Mouse (Mus musculus): ENCODE results near the gene Olfr1047. TPM values are rescaled to one million over a fixed set of nuclear protein-coding genes. Genes with fewer than 3 reads are reported as not detected.
"Not testable (repeated sequence)": the region's sequence is repeated elsewhere in the genome, so short reads cannot be mapped to it uniquely, and the experiment has no call there.

Olfr1047 gene
- not detected in 2 replicates for polyA plus RNA-seq (2015; fragmentation: Nextera tagmentation; extraction: Ambion mirVana)

DNA sequence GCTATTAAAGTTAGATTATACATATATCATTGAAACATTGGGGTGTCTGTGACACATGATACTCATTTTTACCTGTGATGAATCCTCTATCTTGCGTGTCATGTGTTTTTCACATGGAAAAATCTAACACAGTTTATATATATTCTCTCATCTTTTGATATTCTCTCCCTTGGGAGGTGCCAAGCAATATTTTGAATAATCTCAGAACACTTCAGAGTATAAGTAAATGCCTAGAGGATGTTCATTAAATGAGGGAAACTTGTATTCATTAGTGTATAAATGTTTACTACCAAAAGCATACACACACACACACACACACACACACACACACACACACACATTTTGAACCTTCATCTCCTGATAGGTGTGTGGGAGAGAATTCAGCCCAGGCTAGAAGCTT lies at the start of gene Olfr1047:
TSS of gene Olfr1047 (minus strand) at position 101 of the 400 bp plus-strand sequence.
- Histone ChIP-seq H3K9me3 (replicated peaks) (no peaks in the 10 kb centered on the region), H3K36me3 (no peaks in the 10 kb centered on the region), H3K27ac (no peak within 1 kb of the TSS), H3K4me1 (replicated peaks) (no peaks in the 10 kb centered on the region), H3K4me2 (no peak within 1 kb of the TSS), H3K27me3 (no peaks in the 10 kb centered on the region), H3K9ac (no peak within 1 kb of the TSS), H3K4me3 (replicated peaks) (no peak within 1 kb of the TSS)
- ATAC-seq (ENCODE audit: low read depth) = no peak
- WGBS (ENCODE audit: insufficient replicate concordance) = 69% methylated on average over 1 of the region's 1 CpGs
- no peak for DNase-seq

DNA sequence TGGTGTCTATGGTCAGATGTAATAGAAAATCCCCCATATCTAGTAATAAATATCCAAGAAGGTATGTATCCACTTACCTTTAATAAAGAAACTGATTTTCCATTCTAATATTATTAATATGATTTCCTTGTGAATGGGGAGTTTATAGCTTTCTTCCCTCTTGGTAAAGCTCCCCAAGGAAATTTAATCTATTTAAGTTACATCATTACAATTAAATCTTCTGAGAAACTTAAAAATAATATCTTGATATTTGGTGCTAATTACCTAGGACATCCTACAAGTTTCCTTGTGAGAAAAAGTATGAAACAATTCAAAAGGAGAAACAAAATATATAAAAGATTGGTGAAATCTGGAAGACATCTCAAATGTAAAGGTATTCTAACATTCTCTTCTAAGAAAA lies 47.8 kb upstream of the Olfr1047 start, which contains the start of gene Olfr1051:
TSS of gene Olfr1051 (minus strand) at position 101 of the 400 bp plus-strand sequence.
- not testable (repeated sequence) for DNase-seq; H3K27me3 ChIP-seq; H3K4me3 ChIP-seq (replicated peaks); H3K27ac ChIP-seq; H3K36me3 ChIP-seq; H3K4me1 ChIP-seq (replicated peaks); H3K4me2 ChIP-seq; H3K9ac ChIP-seq; H3K9me3 ChIP-seq (replicated peaks); ATAC-seq (ENCODE audit: low read depth)

DNA sequence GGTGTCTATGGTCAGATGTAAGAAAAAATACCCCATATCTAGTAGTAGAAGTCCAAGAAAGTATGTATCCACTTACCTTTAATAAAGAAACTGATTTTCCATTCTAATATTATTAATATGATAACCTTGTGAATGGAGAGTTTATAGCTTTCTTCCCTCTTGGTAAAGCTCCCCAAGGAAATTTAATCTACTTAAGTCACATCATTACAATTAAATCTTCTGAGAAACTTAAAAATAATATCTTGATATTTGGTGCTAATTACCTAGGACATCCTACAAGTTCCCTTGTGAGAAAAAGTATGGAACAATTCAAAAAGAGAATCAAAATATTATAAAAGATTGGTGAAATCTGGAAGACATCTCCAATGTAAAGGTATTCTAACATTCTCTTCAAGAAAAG lies 27.0 kb upstream of the Olfr1047 start, which contains the start of gene Olfr1049:
TSS of gene Olfr1049 (minus strand) at position 101 of the 400 bp plus-strand sequence.
- not testable (repeated sequence) for H3K4me2 ChIP-seq; H3K36me3 ChIP-seq; DNase-seq; H3K4me1 ChIP-seq (replicated peaks); H3K4me3 ChIP-seq (replicated peaks); H3K9ac ChIP-seq; H3K9me3 ChIP-seq (replicated peaks); H3K27me3 ChIP-seq; H3K27ac ChIP-seq; ATAC-seq (ENCODE audit: low read depth)

GRCm38 (mm10) chr2:86240189-86240588 lies 9.0 kb upstream of the Olfr1047 start, which contains the start of gene Olfr1048:
Gene Olfr1048, minus strand, starts transcription at chr2:86240289.
- H3K4me1 ChIP-seq (replicated peaks) = no peaks in the 10 kb centered on the region
- no peak within 1 kb of the TSS for H3K9ac ChIP-seq
- no peak within 1 kb of the TSS for H3K27ac ChIP-seq
- H3K36me3 ChIP-seq = no peaks in the 10 kb centered on the region
- no peak within 1 kb of the TSS for H3K4me3 ChIP-seq (replicated peaks)
- H3K4me2 ChIP-seq = no peak within 1 kb of the TSS
- H3K9me3 ChIP-seq (replicated peaks) = no peaks in the 10 kb centered on the region
- DNase-seq (no peak), ATAC-seq (ENCODE audit: low read depth) (no peak)
- H3K27me3 ChIP-seq = no peaks in the 10 kb centered on the region

DNA sequence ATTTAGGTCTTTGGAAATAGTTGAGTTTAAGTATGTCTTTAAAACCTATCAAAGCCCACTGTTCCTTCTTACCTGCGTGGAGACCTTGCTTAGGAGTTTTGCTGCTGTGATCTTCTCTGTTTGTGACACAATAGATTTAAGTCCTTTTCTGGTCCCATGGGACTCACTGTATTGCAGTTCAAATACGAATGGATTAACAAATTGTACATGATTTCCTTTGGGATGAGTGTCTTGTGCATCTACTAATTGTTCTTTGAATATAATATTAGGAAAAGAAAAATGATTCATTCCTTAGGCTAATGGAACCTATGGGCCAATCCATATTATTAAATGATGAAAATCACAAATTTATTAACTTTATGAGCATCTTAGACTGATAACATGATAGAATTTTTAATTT lies 12.0 kb downstream of the Olfr1047 start, which contains the start of gene Olfr1046:
TSS of gene Olfr1046 (minus strand) at position 101 of the 400 bp plus-strand sequence.
- Histone ChIP-seq H3K36me3 (no peaks in the 10 kb centered on the region), H3K27ac (no peak within 1 kb of the TSS), H3K4me1 (replicated peaks) (no peaks in the 10 kb centered on the region), H3K27me3 (no peaks in the 10 kb centered on the region), H3K4me3 (replicated peaks) (no peak within 1 kb of the TSS), H3K9me3 (replicated peaks) (no peaks in the 10 kb centered on the region), H3K9ac (no peak within 1 kb of the TSS), H3K4me2 (no peak within 1 kb of the TSS)
- 45% methylated on average over 2 of the region's 2 CpGs for WGBS (ENCODE audit: insufficient replicate concordance)
- ATAC-seq (ENCODE audit: low read depth) (no peak), DNase-seq (no peak)

DNA sequence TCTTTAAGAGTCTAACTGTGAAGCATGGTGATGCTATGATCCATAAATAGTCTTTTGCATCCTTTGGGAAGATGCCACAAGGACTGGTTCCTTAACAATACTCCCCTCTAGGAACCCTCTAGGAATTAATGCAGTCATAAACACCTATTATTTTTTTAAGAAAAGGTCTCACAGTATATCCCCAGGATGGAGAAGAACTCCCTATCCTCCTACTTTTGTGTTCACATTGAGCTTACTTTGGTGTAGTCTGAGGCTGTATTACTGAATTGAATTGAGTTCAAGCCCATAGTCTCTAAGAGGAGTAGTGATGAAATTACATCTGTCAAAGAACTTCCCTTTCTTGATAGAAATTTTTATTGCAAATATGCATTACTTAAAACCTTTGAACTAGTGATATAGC lies 28.3 kb downstream of the Olfr1047 start, which contains the start of gene Olfr1045:
TSS of gene Olfr1045 (minus strand) at position 101 of the 400 bp plus-strand sequence.
- DNase-seq (no peak), ATAC-seq (ENCODE audit: low read depth) (no peak)
- H3K27ac ChIP-seq = no peak within 1 kb of the TSS
- no peak within 1 kb of the TSS for H3K9ac ChIP-seq
- H3K36me3 ChIP-seq = no peaks in the 10 kb centered on the region
- no peak within 1 kb of the TSS for H3K4me3 ChIP-seq (replicated peaks)
- H3K4me1 ChIP-seq (replicated peaks) = no peaks in the 10 kb centered on the region
- H3K4me2 ChIP-seq = no peak within 1 kb of the TSS
- H3K9me3 ChIP-seq (replicated peaks) = no peaks in the 10 kb centered on the region
- no peaks in the 10 kb centered on the region for H3K27me3 ChIP-seq

- no peak for ATAC-seq (ENCODE audit: low read depth)
- no peaks in the 10 kb centered on the region for H3K9me3 ChIP-seq (replicated peaks)
These were observed 35.3 kb downstream of the Olfr1047 start for GRCm38 (mm10) chr2:86195863-86196262.

DNA sequence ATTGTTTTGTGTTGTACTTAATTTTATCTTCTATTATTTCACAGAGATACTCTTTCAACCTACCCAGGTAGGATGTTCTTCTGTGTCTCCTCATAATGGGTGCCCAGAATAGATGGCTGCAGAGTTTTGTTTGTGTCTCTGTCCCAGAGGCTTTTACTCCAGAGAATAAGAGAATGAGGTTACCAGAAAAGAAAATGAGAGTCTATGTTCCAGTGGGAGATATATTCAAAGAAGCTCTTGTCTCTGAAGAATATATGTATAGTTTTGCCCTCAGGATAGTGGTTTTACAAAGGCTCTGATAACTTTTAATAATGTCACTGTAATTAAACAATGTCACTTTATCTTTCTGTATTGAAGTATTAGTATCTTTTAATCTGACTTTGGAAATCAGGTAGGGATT lies 45.6 kb downstream of the Olfr1047 start, which contains the start of gene Olfr52:
TSS of gene Olfr52 (minus strand) at position 101 of the 400 bp plus-strand sequence.
- H3K4me2 ChIP-seq = no peak within 1 kb of the TSS
- H3K36me3 ChIP-seq = no peaks in the 10 kb centered on the region
- no peak within 1 kb of the TSS for H3K4me3 ChIP-seq (replicated peaks)
- no peaks in the 10 kb centered on the region for H3K4me1 ChIP-seq (replicated peaks)
- no peak within 1 kb of the TSS for H3K27ac ChIP-seq
- H3K9ac ChIP-seq = no peak within 1 kb of the TSS
- H3K27me3 ChIP-seq = no peaks in the 10 kb centered on the region
- no peak for DNase-seq
- ATAC-seq (ENCODE audit: low read depth) = no peak
- no peaks in the 10 kb centered on the region for H3K9me3 ChIP-seq (replicated peaks)

More at GRCm38 (mm10) chr2:86195863-86196262, 35.3 kb downstream of the Olfr1047 start:
- no peaks in the 10 kb centered on the region for H3K36me3 ChIP-seq
- H3K27me3 ChIP-seq = no peaks in the 10 kb centered on the region
- H3K27ac ChIP-seq = no peak overlapping the region
- H3K9ac ChIP-seq = no peak overlapping the region
- DNase-seq = no peak
- H3K4me1 ChIP-seq (replicated peaks) = no peaks in the 10 kb centered on the region
- no peak overlapping the region for H3K4me2 ChIP-seq
- no peak overlapping the region for H3K4me3 ChIP-seq (replicated peaks)
- WGBS (ENCODE audit: insufficient replicate concordance) = 18% methylated on average over 1 of the region's 1 CpGs

DNA sequence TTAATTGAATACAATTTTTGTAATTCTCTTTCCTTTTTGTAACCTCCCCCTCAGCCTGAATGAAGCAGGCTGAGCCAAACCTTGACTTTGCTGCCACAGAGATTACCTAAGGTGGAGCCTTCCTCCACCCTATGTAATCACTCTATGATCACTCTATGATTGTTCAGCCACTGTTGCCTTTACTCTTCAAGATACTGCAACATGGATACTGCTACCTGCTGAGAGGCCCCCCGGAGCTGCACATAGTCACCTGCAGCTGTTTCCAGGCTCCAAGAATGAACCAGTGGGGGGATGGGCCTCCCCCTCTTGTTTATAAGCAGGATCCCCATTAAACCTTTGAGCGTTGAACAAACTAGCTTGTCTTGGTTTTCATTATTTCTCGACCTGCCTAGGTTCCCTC lies 51.3 kb downstream of the Olfr1047 start:
- Histone ChIP-seq H3K4me1 (replicated peaks) (no peaks in the 10 kb centered on the region), H3K9me3 (replicated peaks) (no peaks in the 10 kb centered on the region), H3K27ac (no peak overlapping the region), H3K27me3 (no peaks in the 10 kb centered on the region), H3K4me3 (replicated peaks) (no peak overlapping the region), H3K36me3 (no peaks in the 10 kb centered on the region), H3K9ac (no peak overlapping the region), H3K4me2 (no peak overlapping the region)
- ATAC-seq (ENCODE audit: low read depth) (no peak), DNase-seq (no peak)
- 61% methylated on average over 3 of the region's 3 CpGs for WGBS (ENCODE audit: insufficient replicate concordance)

DNA sequence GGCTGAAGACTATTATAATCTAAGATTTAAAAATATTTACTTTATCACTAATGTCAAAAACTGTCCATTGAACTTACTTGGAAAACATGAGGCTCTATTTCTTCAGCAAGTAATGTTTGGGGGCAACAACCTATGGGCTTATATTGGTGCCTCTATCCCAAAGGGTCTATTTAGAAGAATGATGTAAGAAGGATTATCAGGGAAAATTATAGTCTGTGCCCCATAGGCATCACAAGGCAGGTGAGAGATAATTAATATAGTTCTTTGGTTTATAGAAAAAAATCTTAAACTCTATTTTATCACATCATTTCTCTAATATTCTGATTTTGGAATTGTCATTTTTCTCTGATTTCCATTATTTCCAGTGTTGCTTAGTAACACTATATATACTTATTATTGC lies 53.5 kb downstream of the Olfr1047 start, which contains the start of gene Olfr1044:
TSS of gene Olfr1044 (minus strand) at position 101 of the 400 bp plus-strand sequence.
- Histone ChIP-seq H3K9ac (no peak within 1 kb of the TSS), H3K36me3 (no peaks in the 10 kb centered on the region), H3K4me1 (replicated peaks) (no peaks in the 10 kb centered on the region), H3K4me3 (replicated peaks) (no peak within 1 kb of the TSS), H3K27me3 (no peaks in the 10 kb centered on the region), H3K9me3 (replicated peaks) (no peaks in the 10 kb centered on the region), H3K27ac (no peak within 1 kb of the TSS), H3K4me2 (no peak within 1 kb of the TSS)
- ATAC-seq (ENCODE audit: low read depth) = no peak
- no peak for DNase-seq

All from liver, embryonic 13.5 days (tissue).